In the genomic region with DNA sequence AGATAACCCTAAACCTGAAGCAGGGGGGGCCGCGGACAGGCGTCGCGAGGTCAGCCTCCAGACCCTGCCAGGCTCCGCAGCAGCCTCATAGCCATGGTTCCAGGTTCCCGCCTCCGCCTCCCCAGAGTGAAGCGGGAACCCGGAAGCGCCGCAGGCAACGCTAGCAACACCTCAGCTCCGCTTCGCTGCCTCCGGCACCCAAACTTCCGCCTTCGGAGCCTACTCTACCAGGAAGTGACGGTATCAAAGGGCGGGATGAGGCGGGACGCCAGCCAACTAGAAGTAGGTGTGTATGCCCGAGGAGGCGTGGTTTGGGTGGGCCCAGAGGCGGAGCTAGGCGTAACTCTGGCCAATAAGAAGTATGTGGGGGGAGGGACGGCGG, we compare ENCODE assay signal across 8 mouse cellular contexts. TPM values are rescaled to one million over a fixed set of nuclear protein-coding genes. Genes with fewer than 3 reads are reported as not detected.
A peak's percentile ranks its signal among the peaks of the same experiment; 100 is the strongest.
DNase-seq lines count a peak whose midpoint lies in the region; ATAC-seq and TF ChIP-seq lines count a peak whose summit lies in the region.

Gene Slc38a10, minus strand, starts transcription at position 234 of the 382 bp plus-strand sequence.

- H3K4me3 ChIP-seq in E14TG2a.4 (replicated peaks; ENCODE audit: low read length) = peak within 1 kb of the TSS; percentile 98
- peak within 1 kb of the TSS; percentile 90 for H3K4me3 ChIP-seq in forebrain, embryonic 12.5 days (replicated peaks)
- H3K4me3 ChIP-seq in heart, postnatal 0 days (ENCODE audit: low read depth, low read length) = peak within 1 kb of the TSS; percentile 94
- H3K4me3 ChIP-seq in liver, embryonic 16.5 days (ENCODE audit: low read depth, low read length) = peak within 1 kb of the TSS; percentile 81
- peak within 1 kb of the TSS; percentile 95 for H3K4me3 ChIP-seq in neural tube, embryonic 13.5 days
- peak within 1 kb of the TSS; percentile 96 for H3K4me3 ChIP-seq in testis, adult 2 months (ENCODE audit: control insufficient read depth, low read depth, low read length)

- H3K9me3 ChIP-seq in E14TG2a.4 (ENCODE audit: low read length) = peaks cover 3% of the 10 kb centered on the region; the same call in 1 of the 2 replicates
- H3K9me3 ChIP-seq in forebrain, embryonic 12.5 days = no peaks in the 10 kb centered on the region
- H3K9me3 ChIP-seq in heart, postnatal 0 days (replicated peaks; ENCODE audit: control insufficient read depth, low read length) = no peaks in the 10 kb centered on the region
- H3K9me3 ChIP-seq in liver, embryonic 16.5 days (replicated peaks; ENCODE audit: control insufficient read depth, low read length) = no peaks in the 10 kb centered on the region
- no peaks in the 10 kb centered on the region for H3K9me3 ChIP-seq in neural tube, embryonic 13.5 days

- H3K27ac ChIP-seq in forebrain, embryonic 12.5 days = peak within 1 kb of the TSS; percentile 73
- H3K27ac ChIP-seq in heart, postnatal 0 days (ENCODE audit: low read depth) = peak within 1 kb of the TSS; percentile 85
- peak within 1 kb of the TSS; percentile 83 for H3K27ac ChIP-seq in liver, embryonic 16.5 days (ENCODE audit: low read length)
- H3K27ac ChIP-seq in neural tube, embryonic 13.5 days (replicated peaks) = peak within 1 kb of the TSS; percentile 86
- peak within 1 kb of the TSS; percentile 77 for H3K27ac ChIP-seq in testis, adult 2 months (ENCODE audit: control insufficient read depth, insufficient read depth, low read depth, low read length)

- H3K27me3 ChIP-seq in E14TG2a.4 (ENCODE audit: insufficient read depth, low read length) = no peaks in the 10 kb centered on the region
- no peaks in the 10 kb centered on the region for H3K27me3 ChIP-seq in forebrain, embryonic 12.5 days
- H3K27me3 ChIP-seq in heart, postnatal 0 days (ENCODE audit: control insufficient read depth, insufficient read depth, low read length) = no peaks in the 10 kb centered on the region
- no peaks in the 10 kb centered on the region for H3K27me3 ChIP-seq in liver, embryonic 16.5 days (ENCODE audit: control insufficient read depth, insufficient read depth, low read depth, low read length)
- no peaks in the 10 kb centered on the region for H3K27me3 ChIP-seq in neural tube, embryonic 13.5 days
- H3K27me3 ChIP-seq in testis, adult 2 months (ENCODE audit: control insufficient read depth, insufficient read depth, low read length) = no peaks in the 10 kb centered on the region

- peaks cover 15% of the 10 kb centered on the region for H3K36me3 ChIP-seq in E14TG2a.4 (ENCODE audit: insufficient read depth, low read length)
- H3K36me3 ChIP-seq in forebrain, embryonic 12.5 days (replicated peaks) = no peaks in the 10 kb centered on the region
- 0 out of 2 replicates have a peak, but pooled peaks cover 7% of the 10 kb centered on the region for H3K36me3 ChIP-seq in heart, postnatal 0 days (replicated peaks; ENCODE audit: control insufficient read depth, insufficient read depth, low read length)
- no peaks in the 10 kb centered on the region for H3K36me3 ChIP-seq in liver, embryonic 16.5 days (ENCODE audit: control insufficient read depth, insufficient read depth)
- H3K36me3 ChIP-seq in neural tube, embryonic 13.5 days = 0 out of 2 replicates have a peak, but pooled peaks cover 8% of the 10 kb centered on the region
- no peaks in the 10 kb centered on the region for H3K36me3 ChIP-seq in testis, adult 2 months (ENCODE audit: control insufficient read depth, insufficient read depth, low read length)

- TF ChIP-seq EP300 in heart, postnatal 0 days (IDR thresholded peaks at IDR 0.05; ENCODE audit: low read depth) = no peak; the same call in 1 of the 2 replicates

- peaks cover 53% of the 10 kb centered on the region for H3K4me1 ChIP-seq in E14TG2a.4 (replicated peaks; ENCODE audit: low read depth, low read length)
- peaks cover 20% of the 10 kb centered on the region for H3K4me1 ChIP-seq in forebrain, embryonic 12.5 days
- H3K4me1 ChIP-seq in heart, postnatal 0 days (ENCODE audit: control insufficient read depth, insufficient read depth) = peaks cover 18% of the 10 kb centered on the region
- peaks cover 20% of the 10 kb centered on the region for H3K4me1 ChIP-seq in liver, embryonic 16.5 days (ENCODE audit: control insufficient read depth, low read depth, low read length)
- H3K4me1 ChIP-seq in neural tube, embryonic 13.5 days (replicated peaks) = peaks cover 26% of the 10 kb centered on the region
- H3K4me1 ChIP-seq in testis, adult 2 months (ENCODE audit: control insufficient read depth, insufficient read depth, low read length) = peaks cover 10% of the 10 kb centered on the region

- DNase-seq in c-Kit-positive CD71-positive TER-119-positive erythroid progenitor cells, embryonic 14.5 days (ENCODE audit: low spot score) = peak; percentile 99
- peak; percentile 100 for DNase-seq in heart, postnatal 0 days (ENCODE audit: low spot score)
- DNase-seq in kidney, postnatal 4 days = peak; percentile 100

- no peak for TF ChIP-seq CTCF in E14TG2a.4 (conservative IDR thresholded peaks at IDR 0.05; ENCODE audit: low read length)
- TF ChIP-seq CTCF in heart, postnatal 0 days (IDR thresholded peaks at IDR 0.05; ENCODE audit: low read depth) = no peak
- TF ChIP-seq CTCF in testis, adult 2 months (IDR thresholded peaks at IDR 0.05; ENCODE audit: control insufficient read depth, insufficient read depth, insufficient replicate concordance, low read depth, low read length) = no peak

- peak; percentile 99 for ATAC-seq in forebrain, embryonic 12.5 days (ENCODE audit: low FRiP score)
- peak; percentile 98 for ATAC-seq in heart, postnatal 0 days (ENCODE audit: insufficient read depth, low read depth)
- ATAC-seq in liver, embryonic 16.5 days (ENCODE audit: low read depth) = peak; percentile 98
- peak; percentile 97 for ATAC-seq in neural tube, embryonic 13.5 days (ENCODE audit: low read depth)

- TF ChIP-seq POLR2A in testis, adult 2 months (IDR thresholded peaks at IDR 0.05; ENCODE audit: control insufficient read depth, low read depth, low read length) = peak; percentile 76

- 1% methylated on average over 28 of the region's 28 CpGs for WGBS in forebrain, embryonic 12.5 days
- under 1% methylated on average over 28 of the region's 28 CpGs for WGBS in heart, postnatal 0 days
- WGBS in liver, embryonic 16.5 days (ENCODE audit: insufficient replicate concordance) = under 1% methylated on average over 28 of the region's 28 CpGs
- WGBS in neural tube, embryonic 13.5 days = under 1% methylated on average over 28 of the region's 28 CpGs

- H3K4me2 ChIP-seq in forebrain, embryonic 12.5 days = peak within 1 kb of the TSS; percentile 86
- peak within 1 kb of the TSS; percentile 79 for H3K4me2 ChIP-seq in heart, postnatal 0 days (ENCODE audit: low read depth, low read length)
- peak within 1 kb of the TSS; percentile 82 for H3K4me2 ChIP-seq in liver, embryonic 16.5 days (ENCODE audit: low read depth, low read length)
- peak within 1 kb of the TSS; percentile 80 for H3K4me2 ChIP-seq in neural tube, embryonic 13.5 days

- H3K9ac ChIP-seq in forebrain, embryonic 12.5 days = peak within 1 kb of the TSS; percentile 81
- peak within 1 kb of the TSS; percentile 78 for H3K9ac ChIP-seq in heart, postnatal 0 days (replicated peaks; ENCODE audit: low read depth, low read length)
- H3K9ac ChIP-seq in liver, embryonic 16.5 days (ENCODE audit: low read depth, low read length) = peak within 1 kb of the TSS; percentile 89
- peak within 1 kb of the TSS; percentile 89 for H3K9ac ChIP-seq in neural tube, embryonic 13.5 days

RNA-seq across cellular contexts. Expression of gene Slc38a10, which starts in this region (rescaled TPM):
- 88.6 and 91.3 TPM in 2 replicates for polyA plus RNA-seq in forebrain, embryonic 12.5 days (2016; fragmentation: Nextera tagmentation; extraction: Ambion mirVana)
- total RNA-seq in heart, postnatal 0 days (2014; rRNA removed; ENCODE audit: low replicate concordance) = 113 and 139 TPM in 2 replicates
- 56.2 and 65.9 TPM in 2 replicates for polyA plus RNA-seq in heart, postnatal 0 days (2015; fragmentation: Nextera tagmentation; extraction: Ambion mirVana)
- 36.6 and 42.0 TPM in 2 replicates for polyA plus RNA-seq in liver, embryonic 16.5 days (2015; fragmentation: Nextera tagmentation; extraction: Ambion mirVana)
- 103 and 108 TPM in 2 replicates for polyA plus RNA-seq in neural tube, embryonic 13.5 days (2015; fragmentation: Nextera tagmentation; extraction: Ambion mirVana)
- polyA plus RNA-seq in testis, adult 2 months (2012; rRNA removed) = 76.3 and 90.4 TPM in 2 replicates

Comparison
In these comparisons a context has a peak if more than half of its experiments do, and no peak if none do; other contexts are left out.
1. Peak in every context shown above with its lines: DNase-seq, ATAC-seq, H3K4me3 ChIP-seq and H3K27ac ChIP-seq.